Mouse (Mus musculus) liver, embryonic 12.5 days (tissue): ENCODE results near the gene Lpar1. TPM values are rescaled to one million over a fixed set of nuclear protein-coding genes. Genes with fewer than 3 reads are reported as not detected.
A peak's percentile ranks its signal among the peaks of the same experiment; 100 is the strongest.

Experiments used
- ATAC-seq: fragments of 200-750 bp; cut with Nextera tagmentation; 2 replicates; pipeline ENCODE4 v1.8.0; 2017; ENCODE audit warnings: moderate number of reproducible peaks, mild to moderate bottlenecking, moderate library complexity
- H3K27ac ChIP-seq: fragments of 300-500 bp; sonication (generic); 2 replicates; pipeline ENCODE4 v1.5.1; 2016; ENCODE audit warnings: mild to moderate bottlenecking
- H3K27me3 ChIP-seq: fragments of 300-500 bp; sonication (generic); replicated peaks from 2 replicates; pipeline ENCODE4 v1.6.1; 2016; ENCODE audit warnings: mild to moderate bottlenecking, moderate library complexity
- H3K36me3 ChIP-seq: fragments of 300-500 bp; sonication (generic); 2 replicates; pipeline ENCODE4 v1.6.1; 2016; ENCODE audit warnings: mild to moderate bottlenecking, moderate library complexity
- H3K4me1 ChIP-seq: fragments of 300-500 bp; sonication (generic); 2 replicates; pipeline ENCODE4 v1.6.1; 2016
- H3K4me2 ChIP-seq: fragments of 300-500 bp; sonication (generic); 2 replicates; pipeline ENCODE4 v1.6.1; 2016; ENCODE audit warnings: mild to moderate bottlenecking, moderate library complexity
- H3K4me3 ChIP-seq: fragments of 300-500 bp; sonication (generic); 2 replicates; pipeline ENCODE4 v1.5.1; 2016; ENCODE audit warnings: mild to moderate bottlenecking, moderate library complexity
- H3K9ac ChIP-seq: fragments of 300-500 bp; sonication (generic); 2 replicates; pipeline ENCODE4 v1.6.1; 2016; ENCODE audit warnings: mild to moderate bottlenecking, moderate library complexity
- H3K9me3 ChIP-seq: fragments of 300-500 bp; sonication (generic); replicated peaks from 2 replicates; pipeline ENCODE4 v1.6.1; 2016; ENCODE audit warnings: mild to moderate bottlenecking, moderate library complexity
- WGBS: fragments of 180-500 bp; shearing (Covaris S2); methylation state at CpG from one replicate; pipeline ENCODE4 v1.1.7; 2016; ENCODE audit not compliant: insufficient replicate concordance; 5-methylcytosine and 5-hydroxymethylcytosine counted together
- polyA plus RNA-seq: library from polyadenylated mRNA; unstranded; fragments of >200 nt; fragmentation: Nextera tagmentation; extraction: Ambion mirVana; gene quantifications from 2 replicates; pipeline ENCODE4 v1.2.1, GENCODE M21; 2016

The Lpar1 gene
- polyA plus RNA-seq, 1 experiment from 2014 or later, result 8.8 TPM

DNA sequence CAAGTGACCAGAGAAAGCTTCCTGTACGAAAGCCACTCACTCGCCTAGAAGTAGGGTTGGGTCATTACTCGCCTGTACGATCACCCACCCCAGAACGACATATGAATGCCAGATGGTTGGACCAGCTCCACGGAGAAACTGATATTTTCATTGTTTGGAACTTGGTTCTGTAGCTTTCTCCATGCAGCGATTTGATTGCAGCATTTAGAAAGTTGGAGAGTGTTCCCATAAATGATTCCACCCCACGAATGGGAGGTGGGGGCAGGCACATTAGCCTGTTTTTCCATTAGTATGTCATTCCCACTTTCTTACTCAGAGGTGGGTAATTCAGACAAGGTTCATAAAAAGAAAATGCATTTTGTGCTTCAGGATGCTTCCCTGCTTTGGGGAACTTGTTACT is 14.8 kb upstream of the Lpar1 start:
- no peak for ATAC-seq
- no peak overlapping the region for H3K4me2 ChIP-seq
- H3K9me3 ChIP-seq, result no peaks in the 10 kb centered on the region
- no peak overlapping the region for H3K9ac ChIP-seq
- no peaks in the 10 kb centered on the region for H3K36me3 ChIP-seq
- WGBS, result 50% methylated on average over 8 of the region's 8 CpGs
- no peaks in the 10 kb centered on the region for H3K4me1 ChIP-seq
- H3K27me3 ChIP-seq, result no peaks in the 10 kb centered on the region
- no peak overlapping the region for H3K27ac ChIP-seq
- H3K4me3 ChIP-seq, result no peak overlapping the region

DNA sequence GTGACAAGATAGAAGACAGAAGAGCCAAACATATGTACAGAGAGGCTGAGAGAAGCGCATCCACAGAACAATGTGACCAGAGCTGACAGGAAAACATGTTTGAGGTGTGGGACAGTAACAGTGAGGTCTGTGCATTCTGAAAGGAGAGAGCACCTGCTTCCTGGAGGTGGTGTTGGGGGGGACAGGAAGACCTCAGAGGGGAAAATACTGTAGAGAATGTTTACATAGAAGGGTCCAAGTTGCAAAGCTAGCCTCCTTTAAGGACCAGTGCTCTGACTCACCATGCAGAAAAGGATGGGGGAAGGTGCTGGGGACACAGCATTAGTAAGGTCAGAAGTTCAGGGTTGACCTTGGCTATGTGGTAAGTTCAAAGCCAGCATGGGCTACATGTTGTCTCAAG is 9.1 kb upstream of the Lpar1 start:
- no peak for ATAC-seq
- Histone ChIP-seq H3K4me1 (no peaks in the 10 kb centered on the region), H3K4me3 (no peak overlapping the region), H3K4me2 (no peak overlapping the region), H3K27me3 (no peaks in the 10 kb centered on the region), H3K27ac (no peak overlapping the region), H3K36me3 (no peaks in the 10 kb centered on the region), H3K9ac (no peak overlapping the region), H3K9me3 (no peaks in the 10 kb centered on the region)
- 69% methylated on average over 1 of the region's 1 CpGs for WGBS

DNA sequence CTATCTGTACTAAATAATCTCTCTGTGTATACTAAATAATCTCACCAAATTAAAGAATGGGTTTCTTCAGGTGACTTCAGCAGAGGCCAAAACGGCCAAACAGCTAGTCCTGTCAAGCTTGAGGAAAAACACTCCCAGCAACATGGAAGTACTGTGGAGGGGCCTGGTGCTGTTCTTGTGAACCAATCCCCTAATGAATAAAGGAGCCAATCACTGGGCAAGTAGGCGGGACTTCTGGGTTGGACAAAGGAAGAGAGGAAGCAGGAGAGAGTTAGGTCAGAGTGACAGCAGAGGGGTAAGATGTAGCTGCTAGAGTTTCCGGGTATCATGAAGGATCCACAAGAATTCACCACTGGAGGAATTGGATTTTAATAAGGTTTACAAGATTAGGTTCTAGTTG is 3.3 kb upstream of the Lpar1 start:
- no peak overlapping the region for H3K4me2 ChIP-seq
- H3K27ac ChIP-seq, result no peak overlapping the region
- no peaks in the 10 kb centered on the region for H3K36me3 ChIP-seq
- peaks cover 28% of the 10 kb centered on the region for H3K27me3 ChIP-seq
- H3K4me3 ChIP-seq, result no peak overlapping the region
- 62% methylated on average over 3 of the region's 3 CpGs for WGBS
- H3K4me1 ChIP-seq, result peaks cover 18% of the 10 kb centered on the region
- no peak for ATAC-seq
- no peak overlapping the region for H3K9ac ChIP-seq
- H3K9me3 ChIP-seq, result no peaks in the 10 kb centered on the region

DNA sequence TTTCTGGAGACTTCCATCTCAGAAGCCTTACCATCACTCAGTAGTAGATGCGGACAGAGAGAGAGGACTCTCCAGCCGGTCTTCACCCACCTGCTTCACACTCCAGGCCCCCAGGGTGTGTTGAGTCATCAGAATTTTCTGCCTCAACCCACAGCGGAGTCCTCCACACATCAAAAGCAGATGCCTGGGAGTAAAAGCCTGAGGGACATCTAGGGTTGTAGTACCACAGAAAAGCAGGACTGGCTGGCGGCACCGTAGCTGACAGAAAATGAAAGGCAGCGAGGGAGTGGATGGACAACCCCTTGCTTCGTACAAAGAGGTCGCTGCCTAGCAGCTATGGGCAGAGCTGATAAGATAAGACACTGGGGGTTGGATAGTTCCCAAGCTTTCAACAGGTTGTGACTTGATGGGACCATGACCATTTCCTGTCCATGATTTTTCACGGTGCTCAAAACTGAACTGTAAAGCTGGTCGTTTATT is 701 bp upstream of the Lpar1 start:
- Histone ChIP-seq H3K4me2 (peak overlapping the region; percentile 82), H3K27me3 (peaks cover 37% of the 10 kb centered on the region), H3K9me3 (no peaks in the 10 kb centered on the region), H3K4me1 (peaks cover 18% of the 10 kb centered on the region), H3K36me3 (no peaks in the 10 kb centered on the region), H3K9ac (no peak overlapping the region), H3K4me3 (0 out of 2 replicates have a peak overlapping the region, but pooled peaks have one; percentile 61), H3K27ac (no peak overlapping the region)
- no peak for ATAC-seq
- 11% methylated on average over 10 of the region's 10 CpGs for WGBS

DNA sequence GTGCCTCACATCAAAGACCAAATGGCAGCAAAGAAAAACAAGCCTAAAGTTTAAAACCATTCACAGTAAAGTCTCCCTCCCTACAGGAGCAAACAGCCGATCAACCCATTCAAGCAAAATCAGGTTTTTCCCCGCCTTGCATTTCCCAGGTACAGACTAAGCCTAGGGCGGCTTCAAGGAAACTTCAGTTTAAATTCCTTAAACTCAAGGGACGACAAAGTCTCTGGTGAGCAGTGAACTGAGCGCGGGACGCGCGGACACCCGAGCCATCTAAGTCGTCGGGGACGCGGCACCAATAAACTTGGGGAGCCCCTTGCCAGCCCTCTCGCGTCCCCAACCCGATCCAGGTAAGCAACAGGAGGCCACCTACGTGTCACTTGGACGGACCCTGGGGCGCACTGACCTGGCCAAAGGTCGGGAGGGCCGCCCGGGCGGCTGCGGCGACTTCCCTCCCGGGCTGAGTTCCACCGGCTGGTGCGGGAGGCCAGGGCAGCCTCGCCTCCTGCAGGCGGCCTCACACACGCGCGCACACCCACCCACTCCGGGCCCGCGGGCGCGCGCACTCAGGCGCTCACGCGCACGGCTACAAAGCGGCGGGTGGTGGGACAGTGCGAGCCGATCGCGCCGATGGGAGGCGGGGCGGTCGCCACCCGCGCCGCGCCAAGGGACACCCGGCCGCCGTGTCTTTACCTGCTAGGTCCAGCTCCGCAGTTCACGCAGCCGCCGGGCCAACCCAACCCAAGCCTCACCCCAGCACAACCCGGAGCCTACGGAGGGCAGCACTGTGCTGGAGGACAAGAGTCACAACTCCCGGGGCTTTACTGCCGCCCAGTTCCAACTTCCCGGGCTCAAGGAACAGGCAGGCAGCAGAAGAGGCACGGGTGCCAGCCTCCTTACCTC is 717 bp downstream of the Lpar1 start:
- Histone ChIP-seq H3K4me2 (peak overlapping the region; percentile 82), H3K27me3 (peaks cover 37% of the 10 kb centered on the region), H3K4me3 (peak overlapping the region; percentile 61), H3K27ac (no peak overlapping the region), H3K9me3 (no peaks in the 10 kb centered on the region), H3K9ac (peak overlapping the region; percentile 53), H3K4me1 (peaks cover 18% of the 10 kb centered on the region), H3K36me3 (no peaks in the 10 kb centered on the region)
- peak; percentile 54; the same call in 1 of the 2 replicates for ATAC-seq
- WGBS, result 1% methylated on average over 71 of the region's 71 CpGs

GRCm38 (mm10) chr4:58552229-58552628 is 1.5 kb downstream of the Lpar1 start:
- no peaks in the 10 kb centered on the region for H3K9me3 ChIP-seq
- no peaks in the 10 kb centered on the region for H3K36me3 ChIP-seq
- H3K27ac ChIP-seq, result no peak overlapping the region
- 14% methylated on average over 10 of the region's 10 CpGs for WGBS
- ATAC-seq, result no peak
- peak overlapping the region; percentile 53 for H3K9ac ChIP-seq
- peaks cover 37% of the 10 kb centered on the region for H3K27me3 ChIP-seq
- H3K4me3 ChIP-seq, result peak overlapping the region; percentile 61
- peak overlapping the region; percentile 82 for H3K4me2 ChIP-seq
- peaks cover 18% of the 10 kb centered on the region for H3K4me1 ChIP-seq

GRCm38 (mm10) chr4:58551820-58552219 is 1.9 kb downstream of the Lpar1 start:
- H3K27me3 ChIP-seq, result peaks cover 37% of the 10 kb centered on the region
- H3K4me2 ChIP-seq, result peak overlapping the region; percentile 82
- ATAC-seq, result no peak
- peak overlapping the region; percentile 61; the same call in 1 of the 2 replicates for H3K4me3 ChIP-seq
- no peaks in the 10 kb centered on the region for H3K9me3 ChIP-seq
- H3K4me1 ChIP-seq, result peaks cover 18% of the 10 kb centered on the region
- no peak overlapping the region for H3K27ac ChIP-seq
- no peak overlapping the region for H3K9ac ChIP-seq
- 3% methylated on average over 4 of the region's 4 CpGs for WGBS
- H3K36me3 ChIP-seq, result no peaks in the 10 kb centered on the region

GRCm38 (mm10) chr4:58547725-58548124 is 6.0 kb downstream of the Lpar1 start:
- no peak overlapping the region for H3K4me3 ChIP-seq
- no peak overlapping the region for H3K9ac ChIP-seq
- 0 out of 2 replicates have a peak, but pooled peaks have one; percentile 27 for ATAC-seq
- 45% methylated on average over 9 of the region's 9 CpGs for WGBS
- peaks cover 16% of the 10 kb centered on the region for H3K27me3 ChIP-seq
- peaks cover 4% of the 10 kb centered on the region; the same call in 1 of the 2 replicates for H3K4me1 ChIP-seq
- no peaks in the 10 kb centered on the region for H3K9me3 ChIP-seq
- no peak overlapping the region for H3K27ac ChIP-seq
- no peak overlapping the region for H3K4me2 ChIP-seq
- H3K36me3 ChIP-seq, result no peaks in the 10 kb centered on the region

- Histone ChIP-seq H3K9ac (no peak overlapping the region), H3K4me3 (no peak overlapping the region), H3K27me3 (peaks cover 11% of the 10 kb centered on the region), H3K4me1 (0 out of 2 replicates have a peak, but pooled peaks cover 4% of the 10 kb centered on the region), H3K4me2 (no peak overlapping the region), H3K36me3 (no peaks in the 10 kb centered on the region), H3K27ac (no peak overlapping the region), H3K9me3 (no peaks in the 10 kb centered on the region)
- 56% methylated on average over 4 of the region's 4 CpGs for WGBS
- ATAC-seq, result no peak
These were observed 6.5 kb downstream of the Lpar1 start for GRCm38 (mm10) chr4:58547273-58547565.

GRCm38 (mm10) chr4:58546441-58547272 is 7.0 kb downstream of the Lpar1 start:
- no peak for ATAC-seq
- Histone ChIP-seq H3K4me1 (0 out of 2 replicates have a peak, but pooled peaks cover 4% of the 10 kb centered on the region), H3K27ac (no peak overlapping the region), H3K27me3 (peaks cover 5% of the 10 kb centered on the region), H3K9ac (no peak overlapping the region), H3K4me3 (no peak overlapping the region), H3K9me3 (no peaks in the 10 kb centered on the region), H3K4me2 (no peak overlapping the region), H3K36me3 (no peaks in the 10 kb centered on the region)
- WGBS, result 44% methylated on average over 11 of the region's 11 CpGs

DNA sequence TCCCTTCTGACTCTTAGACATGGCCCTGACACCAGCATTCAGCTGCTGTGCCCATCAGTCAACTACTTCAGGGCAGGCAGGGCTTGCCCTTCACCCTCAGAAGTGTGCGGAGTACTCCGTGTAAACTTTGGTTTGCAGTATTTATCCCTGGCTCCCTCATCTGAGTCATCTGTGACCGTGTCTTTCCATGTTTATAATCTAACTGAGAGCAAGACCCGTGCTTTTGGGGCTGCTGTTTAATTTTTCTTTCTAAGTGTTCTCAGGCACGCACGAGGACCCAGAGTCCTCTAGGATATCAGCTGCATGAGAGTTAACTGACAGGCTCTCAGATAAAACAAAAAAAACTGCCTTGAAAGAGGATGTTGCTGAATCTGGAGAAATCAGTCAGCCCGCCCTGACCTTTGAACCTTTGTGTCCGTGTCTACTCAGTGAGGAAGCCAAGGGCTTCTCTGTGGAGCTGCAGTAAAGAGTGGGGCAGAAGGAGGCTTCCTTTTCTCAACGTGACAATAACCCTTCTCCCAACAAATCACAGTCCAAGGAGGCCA is 7.7 kb downstream of the Lpar1 start:
- no peak overlapping the region for H3K27ac ChIP-seq
- H3K9me3 ChIP-seq, result no peaks in the 10 kb centered on the region

More for the DNA sequence above, 7.7 kb downstream of the Lpar1 start:
- H3K27me3 ChIP-seq, result no peaks in the 10 kb centered on the region; the same call in 1 of the 2 replicates
- no peak overlapping the region for H3K9ac ChIP-seq
- 0 out of 2 replicates have a peak, but pooled peaks cover 4% of the 10 kb centered on the region for H3K4me1 ChIP-seq
- no peak for ATAC-seq
- no peak overlapping the region for H3K4me2 ChIP-seq
- WGBS, result 36% methylated on average over 9 of the region's 9 CpGs
- no peak overlapping the region for H3K4me3 ChIP-seq
- no peaks in the 10 kb centered on the region for H3K36me3 ChIP-seq
